Mouse (Mus musculus): Measurements from ENCODE around the gene Fhod1.

DNA sequence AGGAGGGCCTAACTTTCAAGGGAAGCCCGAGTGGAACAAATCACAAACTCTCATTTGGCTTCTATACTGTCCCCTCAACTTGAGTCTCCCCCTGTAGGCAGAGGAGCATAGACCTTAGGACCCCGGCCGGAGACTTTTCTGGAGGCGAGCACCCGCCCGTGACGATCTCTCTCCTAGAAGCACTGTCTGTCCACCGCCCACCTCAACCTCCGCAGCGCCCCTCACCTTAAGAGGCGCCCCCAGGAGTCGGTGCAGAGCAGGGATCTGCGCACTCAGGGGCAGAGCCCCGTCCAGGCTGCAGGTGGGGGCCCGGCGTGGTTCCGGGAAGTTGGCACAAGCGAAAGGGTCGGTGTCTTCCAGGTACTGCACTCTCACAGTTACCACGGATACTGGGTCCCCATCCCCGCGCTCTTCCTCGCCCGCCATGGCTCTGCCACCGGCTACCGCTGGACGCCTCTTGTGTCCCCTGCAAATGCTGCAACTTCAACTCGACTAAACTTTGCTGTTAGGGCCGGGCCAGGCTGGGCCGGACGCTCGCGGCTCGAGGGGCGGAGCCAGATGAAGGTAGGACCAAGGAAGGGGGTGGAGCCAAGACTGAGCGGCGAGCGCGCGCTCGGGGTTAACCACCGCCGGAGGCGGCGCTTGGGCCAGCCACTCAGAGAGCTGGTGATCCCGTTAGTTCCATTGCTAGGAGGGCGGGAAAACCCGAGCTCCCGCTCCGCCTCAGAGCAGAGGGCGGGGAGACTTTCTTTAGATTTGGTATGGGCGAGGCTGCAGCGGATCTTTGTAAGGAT is at the start of gene Fhod1:
- peak in 1 of 3 experiments; percentile 19; a peak in 1 of 6 replicates for TF ChIP-seq CTCF (IDR thresholded peaks at IDR 0.05 in 2 of 3, conservative IDR thresholded peaks at IDR 0.05 in 1 of 3; ENCODE audit: control insufficient read depth in 1 of 3, insufficient read depth in 1 of 3, low read depth in 2 of 3, low read length in 3 of 3, poor library complexity in 1 of 3, severe bottlenecking in 1 of 3)
- no peak for TF ChIP-seq ZKSCAN1 (IDR thresholded peaks at IDR 0.05; ENCODE audit: low read depth, low read length)
- TF ChIP-seq GATA1 (IDR thresholded peaks at IDR 0.05; ENCODE audit: low read depth, low read length) = no peak
- no peak for TF ChIP-seq EP300 (IDR thresholded peaks at IDR 0.05; ENCODE audit: low read depth in 1 of 2, low read length in 2 of 2)
- no peak for TF ChIP-seq MEF2A (IDR thresholded peaks at IDR 0.05; ENCODE audit: extremely low read depth, insufficient replicate concordance, low read depth, low read length, poor library complexity, severe bottlenecking)
- TF ChIP-seq RAD21 (IDR thresholded peaks at IDR 0.05; ENCODE audit: low read depth, low read length) = no peak
- TF ChIP-seq TAL1 (IDR thresholded peaks at IDR 0.05; ENCODE audit: low read length) = no peak
- no peak; the same call in 1 of the 2 replicates for TF ChIP-seq POLR2AphosphoS2 (IDR thresholded peaks at IDR 0.05; ENCODE audit: low read length)
- TF ChIP-seq KAT2A (conservative IDR thresholded peaks at IDR 0.05; ENCODE audit: low read depth, low read length) = no peak
- peak; percentile 51 to 64; a peak in 2 of 4 replicates for TF ChIP-seq POLR2A (IDR thresholded peaks at IDR 0.05; ENCODE audit: control insufficient read depth in 1 of 2, insufficient read depth in 1 of 2, low read depth in 1 of 2, low read length in 2 of 2, poor library complexity in 1 of 2)
